Mouse (Mus musculus) G1E (cell line): Measurements from ENCODE around the gene Erc2.

Source experiments
- CTCF ChIP-seq: IDR thresholded peaks from 2 replicates; pipeline ENCODE4 v1.5.1; 2012; ENCODE audit warnings: low read depth, low read length, inconsistent platforms, mixed read lengths
- GATA1 ChIP-seq: IDR thresholded peaks from 2 replicates; pipeline ENCODE4 v1.6.1; 2012; ENCODE audit warnings: borderline replicate concordance, low read length, inconsistent platforms, mixed read lengths
- GATA2 ChIP-seq: IDR thresholded peaks from 2 replicates; pipeline ENCODE4 v1.6.1; 2012; ENCODE audit warnings: low read depth, low read length, inconsistent platforms, borderline replicate concordance
- TAL1 ChIP-seq: conservative IDR thresholded peaks from 2 replicates; pipeline ENCODE4 v1.6.1; 2012; ENCODE audit warnings: low read depth, low read length, inconsistent platforms, mixed read lengths

- TF ChIP-seq CTCF, result no peak
- no peak for TF ChIP-seq GATA1
- no peak for TF ChIP-seq GATA2
- no peak for TF ChIP-seq TAL1
Observed at GRCm38 (mm10) chr14:27759982-27760381, 137.8 kb downstream of the Erc2 start.
